Mouse (Mus musculus): ENCODE results near the gene Arnt.

Arnt gene

DNA sequence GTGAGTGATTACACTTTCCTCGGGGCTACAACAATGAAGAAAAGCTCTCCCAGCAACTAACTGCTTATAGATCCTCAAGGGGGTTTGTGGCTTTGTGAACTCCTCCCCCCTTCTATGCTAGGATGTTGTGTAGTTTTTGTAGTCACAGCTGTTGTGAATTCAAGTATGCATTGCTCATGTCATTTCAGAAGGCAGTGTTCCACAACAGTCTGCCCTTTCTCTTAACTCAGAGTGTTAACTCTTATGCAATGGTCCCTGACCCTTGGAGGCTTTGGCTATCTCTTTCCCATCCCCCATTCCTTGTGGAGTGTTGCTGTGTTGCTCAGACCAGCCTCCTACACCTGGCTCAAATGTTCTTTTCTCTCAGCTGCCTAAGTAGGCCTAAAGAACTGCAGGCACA is 25.2 kb downstream of the Arnt start:
- DNase-seq = no peak

DNA sequence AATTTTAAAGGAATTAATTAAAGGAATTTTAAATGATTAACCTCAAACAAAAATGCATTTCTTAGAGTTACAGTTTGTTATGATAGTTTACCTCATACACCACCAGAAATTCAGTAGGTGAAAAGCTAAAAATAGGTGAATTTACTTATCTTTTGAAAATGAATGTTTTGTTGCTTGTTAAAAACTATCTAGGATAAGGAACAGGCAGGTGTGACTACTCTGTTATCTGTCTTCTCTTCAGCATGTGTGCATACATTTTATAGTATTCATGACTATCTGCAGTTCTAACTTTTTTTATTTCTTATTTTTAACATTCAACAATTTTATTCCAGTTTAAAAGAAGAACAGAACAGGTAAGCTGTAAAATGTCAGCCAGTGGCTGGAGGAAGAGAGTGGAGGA is 29.7 kb downstream of the Arnt start:
- no peak for DNase-seq

DNA sequence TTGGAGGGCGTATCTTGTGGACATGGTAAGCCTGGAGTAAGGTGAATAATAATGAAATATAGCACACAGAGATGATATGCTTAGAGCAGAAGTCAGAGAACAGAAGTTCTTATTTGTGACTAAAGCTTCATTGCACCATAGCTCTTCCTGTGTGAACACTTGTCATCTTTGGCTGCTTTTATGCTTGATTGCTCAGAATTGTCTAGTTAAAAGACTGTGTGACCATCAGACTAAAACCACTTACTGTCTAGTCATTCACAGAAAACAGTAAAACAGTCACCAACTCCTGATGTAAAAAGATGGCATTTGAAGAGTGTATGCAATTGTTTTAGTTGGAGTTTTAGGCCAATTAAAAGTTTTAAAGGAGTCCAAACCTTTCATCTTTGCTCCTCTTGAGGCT is 44.8 kb downstream of the Arnt start:
- no peak for DNase-seq

DNA sequence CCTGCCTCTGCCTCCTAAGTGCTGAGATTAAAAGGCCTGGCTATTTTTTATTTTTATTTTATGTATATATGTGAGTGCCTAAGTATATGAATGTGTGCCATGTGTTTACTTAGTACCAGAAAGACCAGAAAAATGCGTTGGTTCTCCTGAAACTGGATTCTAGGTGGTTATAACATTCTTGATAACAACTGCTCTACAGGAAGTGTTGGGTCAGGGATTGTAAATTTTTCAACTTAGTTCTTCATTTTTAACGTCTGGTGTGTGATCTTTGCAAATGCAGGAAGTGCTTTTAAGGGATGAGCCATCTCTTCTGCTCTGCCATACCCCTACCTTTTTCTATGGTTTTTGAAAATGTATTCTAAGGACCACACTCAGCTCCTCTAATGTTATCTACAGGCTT is 52.2 kb downstream of the Arnt start:
- no peak for DNase-seq

DNA sequence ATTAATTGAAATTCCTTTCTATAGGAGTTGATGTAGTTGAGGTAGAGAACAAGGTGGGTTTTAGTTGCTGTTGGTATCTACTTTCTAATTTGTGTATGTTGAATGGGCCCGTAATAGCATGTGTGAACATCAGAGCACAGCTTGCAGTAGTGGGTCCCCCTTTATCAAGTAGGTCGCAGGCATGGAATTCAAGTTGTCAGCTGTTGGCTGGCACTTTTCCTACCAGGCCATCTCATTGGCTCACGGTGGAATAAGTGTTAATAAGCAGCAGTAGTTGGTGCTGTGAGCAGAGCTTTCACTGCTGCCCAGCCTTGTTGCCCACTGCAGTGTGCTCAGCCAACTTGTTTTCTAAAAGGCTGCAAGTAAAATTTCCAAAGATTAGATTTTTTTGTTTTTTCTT is 54.5 kb downstream of the Arnt start:
- DNase-seq = no peak

DNA sequence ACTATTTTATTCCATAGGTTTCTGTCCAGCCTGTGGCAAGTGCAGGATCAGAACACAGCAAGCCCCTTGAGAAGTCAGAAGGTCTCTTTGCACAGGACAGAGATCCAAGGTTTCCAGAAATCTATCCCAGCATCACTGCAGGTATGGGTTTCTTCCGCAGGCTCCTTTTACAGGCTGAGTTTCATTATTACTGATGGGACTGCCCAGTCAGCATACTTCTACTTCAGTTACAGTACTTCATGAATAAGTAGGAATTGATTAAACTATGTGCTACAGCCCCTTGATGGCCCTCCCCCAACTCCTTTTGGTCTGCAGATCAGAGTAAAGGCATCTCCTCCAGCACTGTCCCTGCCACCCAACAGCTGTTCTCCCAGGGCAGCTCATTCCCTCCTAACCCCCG is 56.0 kb downstream of the Arnt start:
- DNase-seq = no peak

DNA sequence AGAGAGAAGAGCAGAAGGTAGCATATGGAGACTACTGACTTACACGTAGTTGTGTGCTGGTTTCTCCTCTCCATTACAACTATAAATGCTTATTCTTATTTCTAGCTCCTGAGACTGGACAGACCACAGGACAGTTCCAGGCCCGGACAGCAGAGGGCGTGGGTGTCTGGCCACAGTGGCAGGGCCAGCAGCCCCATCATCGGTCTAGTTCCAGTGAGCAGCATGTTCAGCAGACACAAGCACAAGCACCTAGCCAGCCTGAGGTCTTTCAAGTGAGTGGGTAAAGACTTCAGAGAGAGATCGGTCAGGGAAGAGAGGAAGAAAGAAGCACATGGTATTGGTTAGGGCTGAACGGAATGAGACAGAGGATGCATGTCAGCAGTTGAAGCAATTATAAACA is 60.2 kb downstream of the Arnt start:
- DNase-seq = peak; percentile 31 to 58

DNA sequence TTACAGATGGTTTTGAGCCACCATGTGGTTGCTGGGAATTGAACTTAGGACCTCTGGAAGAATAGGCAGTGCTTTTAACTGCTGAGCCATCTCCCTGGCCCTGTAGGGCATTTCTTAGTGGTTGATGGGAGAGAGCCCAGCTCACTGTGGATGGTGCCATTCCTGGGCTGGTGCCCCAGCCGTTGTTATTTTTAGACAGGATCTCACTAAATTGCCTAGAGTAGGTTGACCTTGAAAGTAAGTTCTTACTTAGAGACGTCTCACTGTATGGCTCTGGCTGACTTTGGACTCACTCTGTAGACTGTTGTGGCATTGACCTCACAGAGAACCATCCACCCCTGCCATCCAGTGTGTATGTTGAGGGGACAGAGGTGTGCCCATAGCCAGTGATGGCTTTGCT is 64.0 kb downstream of the Arnt start:
- DNase-seq = no peak

DNA sequence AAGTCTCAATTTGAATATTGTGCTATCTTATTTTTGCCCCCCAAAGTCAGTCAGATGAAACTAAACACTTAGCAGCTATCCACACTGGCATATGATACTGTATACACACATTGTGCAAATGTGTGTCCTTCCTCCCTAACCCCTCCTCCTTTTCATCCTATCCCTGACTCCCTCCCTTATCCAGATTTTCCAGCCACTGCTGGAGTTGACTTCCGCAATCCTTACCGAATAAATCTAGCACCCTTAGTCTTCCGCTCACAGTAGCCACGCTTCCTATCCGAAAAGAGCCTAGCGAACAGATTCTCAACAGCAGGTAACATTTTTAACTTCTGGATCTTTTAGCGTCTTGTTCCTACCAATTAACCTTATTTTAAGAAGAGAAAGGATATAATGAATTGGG is 64.8 kb downstream of the Arnt start, which contains the start of gene Ctsk:
TSS of gene Ctsk (plus strand) at position 233 of the 400 bp plus-strand sequence.
- no peak for DNase-seq

DNA sequence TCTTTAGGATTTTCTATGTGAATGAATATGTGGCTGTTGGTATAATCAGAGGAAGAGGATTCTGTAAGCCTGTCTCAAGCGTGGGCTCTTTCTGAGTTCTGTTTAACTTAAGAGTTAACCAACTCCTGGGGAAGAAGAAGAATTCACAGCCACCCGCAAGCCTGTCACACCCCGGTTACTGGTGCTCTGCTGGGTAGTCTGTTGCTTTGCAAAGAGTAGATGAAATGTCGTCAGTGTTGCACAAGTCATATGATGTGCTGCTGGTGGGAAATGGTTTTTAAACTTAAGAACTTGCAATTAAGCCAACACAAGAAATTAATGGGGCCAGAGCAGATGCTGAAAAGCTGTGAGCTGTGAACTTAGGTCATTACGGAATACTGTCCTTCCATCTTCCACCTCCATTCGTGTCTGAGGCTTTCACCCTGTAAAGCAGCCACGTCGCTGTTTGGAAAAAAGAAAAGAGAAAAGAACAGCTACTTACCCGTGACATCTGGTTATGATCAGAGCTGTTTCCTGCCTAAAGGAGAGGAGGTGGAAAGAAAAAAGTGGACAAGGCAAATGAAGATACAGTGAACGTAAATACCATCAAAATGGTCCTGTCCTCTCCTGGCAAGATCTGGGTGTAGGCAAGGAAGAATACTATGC is 65.4 kb downstream of the Arnt start:
- no peak for DNase-seq

DNA sequence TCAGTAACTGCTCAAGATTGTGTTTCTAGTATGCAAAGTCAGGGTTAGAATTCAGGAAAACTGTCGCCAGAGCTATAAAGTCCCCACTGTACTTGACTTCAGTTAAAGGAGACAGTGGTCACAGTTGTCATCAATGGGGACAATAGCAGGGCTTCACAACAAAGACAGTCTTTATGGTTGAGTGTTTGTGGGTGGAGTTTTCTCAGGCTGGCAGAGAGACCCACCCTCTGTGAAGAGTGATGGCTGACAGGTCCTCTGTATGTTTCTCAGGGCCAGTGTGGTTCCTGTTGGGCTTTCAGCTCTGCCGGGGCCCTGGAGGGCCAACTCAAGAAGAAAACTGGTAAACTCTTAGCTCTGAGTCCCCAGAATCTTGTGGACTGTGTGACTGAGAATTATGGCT is 68.1 kb downstream of the Arnt start:
- DNase-seq = no peak

DNA sequence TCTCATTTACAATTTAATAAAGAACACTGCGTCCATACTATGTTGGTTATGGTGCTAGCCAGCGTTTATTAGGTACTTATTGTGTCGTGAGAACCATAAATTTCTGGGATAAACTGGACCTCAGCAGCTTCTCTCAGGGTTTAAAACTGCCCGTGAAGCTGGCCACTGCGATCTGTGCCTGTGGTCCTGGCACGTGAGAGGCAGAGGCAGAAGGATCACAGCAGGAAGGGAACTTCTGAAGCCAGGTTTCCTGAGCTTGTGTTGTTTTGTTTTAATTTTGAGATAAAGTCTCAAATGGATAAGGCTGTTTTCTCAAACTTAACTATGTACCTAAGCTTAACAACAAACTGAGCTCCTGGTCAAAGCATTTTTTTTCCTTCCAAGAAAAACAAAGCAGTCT is 75.2 kb downstream of the Arnt start:
- no peak for DNase-seq

DNA sequence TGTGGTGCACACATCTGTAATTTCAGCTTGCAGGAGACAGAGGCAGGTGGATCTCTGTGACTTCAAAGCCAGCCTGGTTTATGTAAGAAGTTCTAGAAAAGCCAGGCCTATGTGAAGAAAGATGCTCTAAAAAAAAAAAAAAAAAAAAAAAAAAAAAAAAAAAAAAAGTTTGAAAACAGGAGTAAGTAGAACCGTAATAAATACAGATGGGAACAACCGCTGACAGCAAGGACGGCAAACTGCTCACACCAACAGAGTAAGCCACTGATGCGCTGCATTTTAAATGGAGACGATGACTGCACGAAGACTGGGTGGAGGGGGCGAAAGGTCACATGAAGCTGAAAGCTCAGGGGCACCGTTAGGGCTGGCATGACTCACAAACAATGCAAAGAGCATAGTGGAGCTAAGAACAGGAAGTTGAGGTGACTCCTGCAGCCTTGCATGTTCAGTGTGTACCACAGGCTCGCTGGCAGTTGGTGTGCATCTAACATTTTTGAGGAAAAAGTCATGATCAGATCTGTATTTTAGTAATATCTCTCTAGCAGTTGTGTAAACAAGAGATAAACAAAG is 77.5 kb downstream of the Arnt start:
- DNase-seq = peak; percentile 31

DNA sequence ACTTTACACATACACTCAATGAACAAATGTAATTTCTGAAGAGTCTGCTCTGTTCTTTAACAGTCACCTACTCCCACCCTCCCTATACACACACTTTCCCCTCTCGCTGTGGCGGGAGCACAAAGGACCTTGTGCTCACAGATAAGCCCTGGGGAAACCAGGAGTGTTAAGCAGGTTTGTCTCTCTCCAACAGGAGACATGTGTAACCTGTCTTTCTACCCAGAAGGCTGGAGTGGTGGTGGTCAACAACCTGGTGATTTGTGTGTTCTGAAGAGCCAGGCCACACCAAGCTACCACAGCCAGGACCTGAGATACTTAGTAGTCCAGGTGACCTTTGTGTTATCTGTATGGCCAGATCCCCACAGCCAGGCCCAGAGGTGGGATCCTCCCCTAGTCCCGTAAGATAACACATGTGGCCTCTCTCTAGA is 82.4 kb downstream of the Arnt start:
- no peak for DNase-seq

DNA sequence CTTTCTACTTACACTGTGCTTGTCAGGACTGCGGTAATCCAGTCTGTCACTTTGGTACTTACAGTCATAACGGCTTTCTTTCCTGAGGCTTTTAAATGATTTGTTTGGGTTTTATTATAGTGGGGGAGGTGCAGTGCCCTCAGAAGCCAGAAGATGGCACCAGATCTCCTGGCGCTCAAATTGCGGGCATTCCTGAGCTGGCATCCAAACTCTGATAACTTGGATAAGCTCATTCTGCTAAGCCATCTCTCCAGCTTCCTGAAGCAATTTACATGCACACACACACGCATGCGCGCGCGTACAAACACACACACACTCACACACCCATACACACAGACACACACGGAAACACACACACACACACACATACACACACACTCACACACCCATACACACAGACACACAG is 83.3 kb downstream of the Arnt start:
- peak; percentile 49 to 55 for DNase-seq

DNA sequence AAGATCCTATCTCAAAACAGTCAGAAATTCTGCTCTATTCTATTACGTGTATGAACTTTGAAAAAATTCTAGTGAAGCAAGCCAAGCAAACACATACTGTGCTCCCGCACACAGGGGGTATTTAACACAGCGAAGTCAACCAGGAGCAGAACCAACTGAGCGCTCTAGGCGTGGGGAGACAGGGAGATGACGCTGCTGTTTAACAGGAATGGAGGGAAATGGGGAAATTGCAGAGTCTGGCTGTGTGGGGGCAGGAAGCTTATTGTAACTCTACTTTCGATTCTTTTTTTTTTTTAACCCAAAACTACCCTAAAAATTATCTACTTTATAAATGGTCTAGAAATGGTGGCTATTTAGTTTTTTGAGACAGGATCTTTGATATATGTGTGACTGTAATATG is 84.7 kb downstream of the Arnt start:
- DNase-seq = peak in 1 of 2 experiments; percentile 30

DNA sequence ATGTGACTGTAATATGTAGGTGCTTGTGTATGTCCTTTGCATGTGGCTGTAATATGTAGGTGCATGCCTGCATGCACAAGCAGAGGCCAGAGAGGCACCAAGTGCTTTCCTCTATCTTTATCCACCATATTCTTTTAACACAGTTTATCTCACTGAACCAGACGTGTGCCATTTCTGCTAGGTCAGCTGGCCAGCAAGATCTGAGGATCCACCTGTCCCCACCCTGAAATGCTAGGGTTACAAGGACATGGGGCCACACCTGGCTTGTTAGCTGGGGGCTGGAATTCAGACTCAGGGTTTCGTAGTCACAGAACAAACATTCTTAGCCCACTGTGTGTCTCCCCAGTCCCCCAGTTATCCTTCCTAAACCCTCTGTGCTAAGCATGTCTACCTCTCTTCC is 85.1 kb downstream of the Arnt start:
- DNase-seq = no peak

DNA sequence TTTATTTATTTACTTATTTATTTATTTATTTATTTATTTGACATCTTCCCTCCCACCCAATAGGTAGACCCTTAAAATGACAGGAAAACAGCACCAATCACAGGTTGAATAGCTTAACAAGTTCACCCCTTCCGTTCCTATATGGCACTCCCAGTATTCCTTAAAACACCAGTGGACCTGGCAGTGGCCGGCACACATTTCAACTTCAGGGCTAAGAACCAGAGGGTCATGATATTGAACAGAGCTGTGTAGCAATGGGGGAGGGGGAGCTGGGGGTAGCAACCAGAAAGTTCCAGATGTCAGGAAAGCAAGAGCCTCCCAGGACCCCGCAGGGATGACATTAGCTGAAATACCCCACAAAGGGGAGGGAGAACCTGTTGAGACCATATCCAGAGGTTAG is 85.9 kb downstream of the Arnt start:
- no peak for DNase-seq

DNA sequence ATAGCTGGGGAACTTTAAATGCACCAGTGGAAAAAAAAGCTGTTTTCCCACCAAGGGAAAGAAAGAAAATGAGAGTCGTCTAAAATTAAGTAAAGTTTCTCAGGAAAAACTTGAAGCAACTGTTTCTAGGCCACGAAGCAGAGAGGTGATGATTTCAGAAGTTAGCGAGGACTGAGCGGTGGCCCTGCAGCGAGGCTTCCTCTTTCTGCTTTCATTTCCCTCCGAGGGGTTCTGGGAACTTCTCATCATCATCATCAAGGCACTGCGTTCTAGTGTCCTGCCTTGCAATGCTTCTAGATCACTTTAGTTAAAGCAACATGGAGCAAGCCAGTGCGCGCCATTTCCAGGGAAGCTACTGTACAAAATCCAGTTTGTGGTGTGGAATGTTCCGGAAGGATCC is 87.0 kb downstream of the Arnt start:
- peak; percentile 27 to 39 for DNase-seq

DNA sequence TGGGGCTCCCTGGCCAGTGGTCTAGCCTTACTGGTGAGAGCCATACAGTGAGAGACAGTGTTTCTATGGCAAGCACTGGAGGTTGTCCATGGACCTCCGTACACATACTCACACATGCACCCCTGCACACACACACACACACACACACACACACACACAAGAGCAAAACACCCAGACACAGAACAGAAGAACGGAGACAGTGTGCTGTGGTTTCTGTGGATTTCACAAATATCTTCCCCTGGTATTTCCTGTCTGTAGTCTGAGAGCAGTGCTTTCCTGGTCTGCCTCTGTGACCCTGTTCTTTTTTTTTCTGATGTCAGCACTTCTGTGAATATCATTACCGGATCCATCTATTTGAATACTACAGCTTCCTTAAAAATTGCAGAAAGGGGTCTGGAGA is 89.5 kb downstream of the Arnt start:
- no peak for DNase-seq

DNA sequence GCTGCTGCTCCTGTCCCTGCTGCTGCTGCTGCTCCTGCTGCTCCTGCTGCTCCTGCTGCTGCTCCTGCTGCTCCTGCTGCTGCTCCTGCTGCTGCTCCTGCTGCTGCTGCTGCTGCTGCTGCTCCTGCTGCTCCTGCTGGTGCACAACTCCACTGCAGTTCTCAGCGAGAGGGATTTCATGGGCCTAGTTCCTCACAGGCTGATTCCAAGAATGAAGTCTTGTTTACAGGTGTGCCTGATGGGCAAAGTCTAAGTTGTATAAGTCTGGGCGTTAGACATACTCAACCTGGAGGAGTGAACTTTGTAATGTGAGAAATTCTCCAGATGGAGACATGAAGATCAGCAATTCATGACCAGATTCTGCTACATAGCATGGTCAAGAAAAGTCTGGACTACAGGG is 90.5 kb downstream of the Arnt start:
- DNase-seq = no peak

DNA sequence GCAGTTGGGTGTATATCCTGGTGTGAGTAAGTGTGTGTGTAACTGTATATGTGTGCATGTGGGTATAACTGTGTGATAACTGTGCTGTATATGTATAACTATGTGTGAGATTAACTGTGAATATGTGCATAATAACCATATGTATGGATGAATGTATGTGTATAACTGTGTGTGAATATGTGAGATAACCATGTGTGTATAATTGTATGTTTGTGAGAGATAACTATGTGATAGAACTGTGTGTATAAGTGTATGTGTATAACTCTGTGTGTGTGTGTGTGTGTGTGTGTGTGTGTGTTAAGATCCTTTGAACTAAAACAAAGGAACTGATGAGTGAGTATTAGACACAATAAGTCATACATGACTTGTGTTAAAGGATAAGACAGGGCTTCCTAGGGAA is 91.9 kb downstream of the Arnt start:
- no peak for DNase-seq

DNA sequence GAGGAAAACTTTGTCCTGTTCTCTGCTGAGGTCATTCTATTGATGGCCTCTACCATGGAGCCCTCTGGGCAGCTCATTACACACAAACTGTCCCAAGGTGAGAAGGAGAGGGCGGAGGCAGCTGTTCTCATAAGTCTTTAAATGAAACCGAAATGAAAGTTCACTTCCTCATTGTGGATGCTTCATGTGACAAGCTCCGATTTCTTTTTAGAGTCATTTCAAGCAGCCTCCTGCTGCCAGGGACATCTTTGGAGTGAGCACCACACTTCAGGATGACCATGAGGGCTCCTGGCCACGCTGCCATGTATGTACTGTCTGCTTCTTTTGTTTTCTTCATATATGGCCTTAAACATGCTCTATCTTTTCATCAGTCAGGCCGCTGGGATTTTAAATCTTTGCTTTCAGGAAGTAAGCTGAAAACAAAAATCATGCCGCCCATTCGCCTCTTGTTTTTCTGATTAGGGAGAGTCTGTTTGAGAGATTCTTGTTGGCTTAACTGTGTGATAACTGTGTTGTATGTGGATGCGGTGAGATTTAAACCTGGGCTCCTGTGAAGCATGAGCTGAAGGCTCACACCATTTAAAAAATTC is 92.5 kb downstream of the Arnt start, which contains the start of gene Ctss:
TSS of gene Ctss (plus strand) at position 165 of the 590 bp plus-strand sequence.
- no peak for DNase-seq

DNA sequence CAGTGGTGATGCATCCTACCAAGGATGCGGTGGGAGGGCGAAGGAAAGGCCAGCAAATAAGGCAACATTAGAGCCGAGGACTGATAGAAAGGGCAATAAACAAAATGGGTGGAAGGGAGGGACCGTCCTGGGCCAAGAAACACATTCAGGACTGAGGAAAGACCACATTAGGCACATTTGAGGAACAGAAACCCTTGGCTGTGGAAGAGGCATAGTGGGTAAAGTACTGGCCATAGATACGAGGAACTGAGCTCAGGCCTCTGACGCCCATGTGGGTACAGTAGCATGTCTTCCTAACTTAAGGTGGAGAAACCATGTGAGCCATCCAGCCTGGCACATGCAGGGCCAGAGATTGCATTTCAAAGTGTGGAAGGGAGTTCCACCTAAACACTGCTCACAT is 95.6 kb downstream of the Arnt start:
- DNase-seq = peak in 1 of 2 experiments; percentile 16

DNA sequence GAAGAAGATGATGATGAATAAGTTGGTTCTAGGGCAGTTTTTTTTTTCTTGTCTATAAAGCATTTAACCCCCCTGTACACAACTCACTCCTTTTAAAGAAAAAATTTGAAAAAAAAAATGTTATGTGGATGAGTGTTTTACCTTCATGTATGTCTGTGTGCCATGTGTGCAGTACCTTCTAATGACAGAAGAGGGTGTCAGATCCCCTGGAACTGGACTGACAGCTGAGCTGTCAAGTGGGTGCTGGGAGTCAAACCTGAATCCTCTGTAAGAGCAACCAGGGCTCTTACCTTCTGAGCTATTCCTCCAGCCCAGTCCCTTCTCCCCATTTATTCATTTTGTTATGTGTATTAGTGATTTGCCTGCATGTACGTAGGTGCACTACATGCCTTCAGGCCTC is 96.8 kb downstream of the Arnt start:
- DNase-seq = no peak
